Mouse (Mus musculus): ENCODE results near the gene Il20ra.
"Not testable (repeated sequence)": the region's sequence is repeated elsewhere in the genome, so short reads cannot be mapped to it uniquely, and the experiment has no call there.

Gene Il20ra

GRCm38 (mm10) chr10:19712421-19712836 lies at the start of gene Il20ra:
Gene Il20ra (plus strand): TSS chr10:19712570.
- DNase-seq (ENCODE audit: low read depth): no peak

DNA sequence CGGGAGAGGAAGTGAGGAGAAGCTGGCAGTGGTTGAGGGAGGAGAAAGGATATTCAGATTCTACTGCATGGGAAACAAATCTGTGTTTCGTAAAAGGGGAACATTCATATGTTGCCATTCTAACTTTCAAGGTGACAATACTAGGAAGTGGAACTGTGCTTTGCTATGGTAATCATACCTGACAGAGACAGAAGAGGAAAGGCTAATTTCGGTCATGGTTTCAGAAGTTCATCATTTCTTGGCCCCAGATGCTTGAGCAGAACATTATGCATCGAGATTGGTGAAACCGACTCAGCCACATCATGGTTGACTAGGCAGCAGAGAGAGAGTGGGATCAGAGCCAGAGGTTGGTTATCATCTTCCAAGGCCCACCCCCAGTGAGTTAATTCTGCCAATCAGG lies 43.4 kb upstream of the Il20ra start:
- DNase-seq (ENCODE audit: low read depth): no peak

- no peak for DNase-seq (ENCODE audit: low read depth)
Measured at GRCm38 (mm10) chr10:19672015-19672414, 40.4 kb upstream of the Il20ra start.

GRCm38 (mm10) chr10:19673146-19673545 lies 39.2 kb upstream of the Il20ra start:
- no peak for DNase-seq (ENCODE audit: low read depth)

DNA sequence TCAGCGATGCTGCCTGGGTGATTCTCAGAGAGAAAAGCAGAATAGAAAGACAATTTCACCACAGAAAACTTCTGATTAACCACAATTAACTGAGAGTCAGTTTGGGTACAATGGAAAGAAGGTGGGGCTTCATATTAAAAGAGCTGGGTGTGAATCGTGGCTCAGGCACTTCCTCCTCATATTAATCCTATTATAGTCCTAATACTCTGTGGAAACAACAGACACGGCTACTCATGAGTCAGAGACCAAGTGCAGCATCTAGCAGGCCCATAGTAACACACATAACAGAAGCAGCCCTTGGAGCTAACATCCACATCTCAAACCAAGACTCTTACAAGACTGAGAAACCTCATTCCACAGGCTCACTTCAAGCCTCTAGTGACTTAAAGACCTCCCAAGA lies 24.7 kb upstream of the Il20ra start:
- no peak for DNase-seq (ENCODE audit: low read depth)

DNA sequence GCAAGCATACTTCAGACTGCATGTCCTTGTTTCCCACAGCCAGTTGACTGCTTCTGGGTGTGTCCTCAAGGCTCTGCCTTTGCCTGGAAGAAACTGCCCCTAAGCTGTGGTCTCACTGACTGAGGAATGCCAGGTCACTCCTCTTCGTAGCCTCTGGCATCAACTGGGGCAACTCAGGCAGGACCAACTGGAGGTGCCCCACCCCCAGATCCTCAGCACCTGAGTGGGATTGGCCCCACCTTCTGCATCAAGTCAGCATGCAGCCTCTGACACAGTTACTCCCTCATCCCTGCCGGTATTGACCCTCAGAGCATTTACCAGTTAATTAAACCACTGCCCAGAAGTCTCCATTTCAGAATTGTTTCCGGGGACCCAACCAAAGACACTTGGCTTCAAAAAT lies 21.1 kb upstream of the Il20ra start:
- no peak for DNase-seq (ENCODE audit: low read depth)

DNA sequence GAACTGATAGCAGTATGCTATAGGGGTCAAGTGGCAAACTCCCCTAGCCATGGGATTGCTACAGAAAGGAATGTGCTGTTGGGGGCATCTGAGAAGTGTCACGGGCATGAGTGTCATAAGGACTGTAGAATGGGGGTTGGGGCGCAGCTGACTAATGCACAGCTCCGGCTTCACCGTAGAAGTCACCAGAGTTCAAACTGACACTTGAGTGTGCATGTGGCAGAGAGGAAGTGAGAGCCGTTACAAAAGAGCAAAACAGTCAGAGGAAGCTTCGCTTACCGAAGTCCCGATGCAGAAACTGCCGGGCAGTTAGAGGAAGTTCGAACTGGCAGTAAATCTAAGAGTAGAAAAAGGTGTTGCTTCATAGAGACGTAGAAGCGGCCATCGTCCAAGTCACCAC lies 20.6 kb upstream of the Il20ra start:
- no peak for DNase-seq (ENCODE audit: low read depth)

- no peak for DNase-seq (ENCODE audit: low read depth)
Measured at GRCm38 (mm10) chr10:19692332-19692731, 20.0 kb upstream of the Il20ra start.

DNA sequence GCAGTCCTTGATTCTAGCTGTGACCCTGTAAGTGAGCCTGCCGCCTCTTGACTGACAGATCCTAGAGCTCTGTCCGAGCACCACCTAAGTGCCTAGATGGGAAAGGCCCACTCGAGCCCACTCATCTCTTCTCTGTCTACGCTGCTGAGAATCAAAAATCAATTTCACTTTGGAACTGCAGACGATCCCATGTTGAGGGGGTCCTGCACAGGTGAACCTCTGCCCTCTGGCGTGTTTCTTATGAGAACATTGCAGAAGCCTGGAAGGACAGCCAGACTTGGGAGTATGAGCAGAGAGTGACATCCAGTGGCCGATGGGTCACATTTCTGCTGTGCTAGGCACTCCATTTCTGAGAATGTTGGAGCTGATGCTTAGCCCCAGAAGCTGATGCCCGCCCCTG lies 19.4 kb upstream of the Il20ra start:
- DNase-seq (ENCODE audit: low read depth): peak; percentile 29

- DNase-seq (ENCODE audit: low read depth): no peak
Measured at GRCm38 (mm10) chr10:19693629-19694028, 18.7 kb upstream of the Il20ra start.

DNA sequence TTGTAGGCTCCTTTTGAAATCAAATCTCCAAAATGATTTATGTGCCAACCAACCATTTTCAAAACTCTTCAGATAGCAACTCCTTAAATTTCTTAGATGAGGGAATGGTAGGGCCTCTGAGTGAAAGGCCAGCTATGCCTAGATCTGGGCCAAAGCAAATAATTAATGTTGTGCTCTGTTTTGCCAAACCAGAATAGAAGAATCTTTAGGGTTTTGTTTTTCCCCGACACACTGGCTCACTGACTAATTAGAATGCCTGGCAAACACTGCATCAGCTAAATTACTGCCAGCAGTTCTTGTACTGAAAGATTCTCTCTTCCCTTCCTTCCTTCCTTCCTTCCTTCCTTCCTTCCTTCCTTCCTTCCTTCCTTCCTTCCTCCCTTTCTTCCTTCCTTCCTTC lies 13.0 kb upstream of the Il20ra start:
- DNase-seq (ENCODE audit: low read depth): no peak

DNA sequence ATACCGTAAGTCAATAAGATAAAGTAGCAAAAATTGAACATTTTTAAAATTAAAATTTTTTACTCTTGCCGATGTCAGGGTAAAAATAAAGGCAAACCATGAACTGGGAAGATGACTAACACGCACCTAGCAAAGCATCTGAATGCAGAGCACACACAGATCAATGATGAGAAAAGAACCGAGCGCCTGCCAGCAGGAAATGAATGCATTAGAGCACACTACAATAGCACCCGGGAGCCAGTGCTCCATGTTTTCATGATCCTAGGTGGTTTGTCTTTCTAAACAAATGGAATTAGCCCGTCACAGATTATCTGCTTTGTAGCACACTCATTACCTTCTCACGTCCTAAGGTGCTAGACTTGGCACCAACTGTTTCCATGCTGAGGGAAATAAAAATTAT lies 7.9 kb upstream of the Il20ra start:
- no peak for DNase-seq (ENCODE audit: low read depth)

GRCm38 (mm10) chr10:19707768-19708167 lies 4.6 kb upstream of the Il20ra start:
- DNase-seq (ENCODE audit: low read depth): no peak

DNA sequence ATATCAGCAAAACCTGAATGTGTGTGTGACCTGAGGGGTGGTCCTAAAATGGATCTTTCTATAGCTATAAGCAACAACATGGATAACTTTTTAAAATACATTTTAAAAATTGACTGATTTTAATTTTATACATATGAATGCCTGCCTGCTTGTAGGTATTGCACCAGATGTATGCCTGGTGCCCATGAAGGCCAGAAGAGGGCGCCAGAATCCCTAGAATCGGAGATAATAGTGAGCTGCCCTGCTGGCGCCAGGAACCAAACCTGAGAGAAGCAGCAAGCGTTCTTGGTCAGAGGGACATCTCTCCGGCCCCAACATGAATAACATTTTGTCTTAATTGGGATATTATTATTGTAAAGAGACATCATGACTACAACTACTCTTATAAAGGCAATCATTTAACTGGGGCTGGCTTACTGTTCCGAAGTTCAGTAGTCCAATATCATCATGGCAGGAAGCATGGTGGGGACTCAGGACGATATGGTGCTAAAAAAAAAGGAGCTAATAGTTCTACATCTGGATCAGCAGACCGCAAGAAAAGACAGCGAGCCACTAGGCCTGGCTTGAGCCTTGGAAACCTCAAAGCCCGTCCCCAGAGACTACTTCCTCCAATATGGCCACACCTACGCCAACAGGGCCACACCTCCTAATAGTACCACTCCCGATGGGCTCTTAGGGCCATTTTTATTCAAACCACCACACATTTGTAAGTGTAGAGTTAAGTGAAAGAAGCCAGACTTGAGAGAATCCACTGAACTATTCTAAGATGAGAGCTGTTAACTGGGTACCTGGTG lies 3.9 kb upstream of the Il20ra start:
- DNase-seq (ENCODE audit: low read depth): peak; percentile 46

- DNase-seq (ENCODE audit: low read depth): no peak
Measured at GRCm38 (mm10) chr10:19711020-19711419, 1.4 kb upstream of the Il20ra start.

DNA sequence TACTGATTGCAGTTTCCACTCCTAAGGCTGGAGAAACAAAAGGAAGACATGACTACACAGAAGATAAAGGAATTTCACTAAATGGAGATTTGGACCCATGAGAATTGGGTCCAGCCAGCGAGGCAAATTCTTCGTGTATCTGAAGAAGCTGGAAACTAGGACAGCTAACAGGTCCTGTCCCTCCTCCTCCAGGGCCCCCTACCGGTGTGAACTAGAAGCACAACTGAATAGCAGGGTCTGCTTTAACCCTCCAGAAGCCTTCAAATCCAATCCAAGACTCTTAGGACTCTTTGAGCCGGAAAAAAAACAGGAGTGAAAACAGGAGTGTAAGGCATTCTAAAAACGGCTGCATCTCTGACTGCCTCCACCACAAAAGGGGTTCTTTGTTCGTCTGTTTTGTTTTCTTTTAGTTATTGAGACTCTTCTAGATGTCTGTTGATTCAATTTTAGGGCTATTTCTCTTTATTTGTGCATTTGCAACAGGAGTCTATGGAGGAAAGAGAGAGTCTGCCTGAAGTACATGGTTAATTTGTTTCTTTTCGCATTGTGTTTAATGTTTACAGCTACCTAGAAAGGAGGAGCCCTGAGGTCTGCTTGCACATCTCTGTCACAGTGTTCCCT lies 709 bp upstream of the Il20ra start:
- no peak for DNase-seq (ENCODE audit: low read depth)

GRCm38 (mm10) chr10:19718627-19719026 lies 6.3 kb downstream of the Il20ra start:
- no peak for DNase-seq (ENCODE audit: low read depth)

GRCm38 (mm10) chr10:19722320-19722719 lies 9.9 kb downstream of the Il20ra start:
- no peak for DNase-seq (ENCODE audit: low read depth)

GRCm38 (mm10) chr10:19724158-19724832 lies 11.9 kb downstream of the Il20ra start:
- DNase-seq (ENCODE audit: low read depth): peak; percentile 38

DNA sequence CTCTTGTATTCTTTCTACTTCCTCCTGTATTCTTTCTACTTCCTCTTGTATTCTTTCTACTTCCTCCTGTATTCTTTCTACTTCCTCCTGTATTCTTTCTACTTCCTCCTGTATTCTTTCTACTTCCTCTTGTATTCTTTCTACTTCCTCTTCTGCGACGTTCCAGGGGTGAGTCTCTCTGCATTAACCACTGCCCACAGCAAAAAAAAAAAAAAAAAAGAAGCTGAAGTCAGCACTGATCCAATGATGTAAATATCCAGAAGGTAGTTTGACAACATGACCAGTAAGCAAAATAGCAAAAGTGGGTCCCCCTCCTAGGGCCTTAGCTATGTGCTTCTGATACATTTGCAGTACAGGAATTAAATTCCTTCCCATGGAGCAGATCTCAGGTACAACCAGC lies 26.1 kb downstream of the Il20ra start:
- not testable (repeated sequence) for DNase-seq (ENCODE audit: low read depth)

DNA sequence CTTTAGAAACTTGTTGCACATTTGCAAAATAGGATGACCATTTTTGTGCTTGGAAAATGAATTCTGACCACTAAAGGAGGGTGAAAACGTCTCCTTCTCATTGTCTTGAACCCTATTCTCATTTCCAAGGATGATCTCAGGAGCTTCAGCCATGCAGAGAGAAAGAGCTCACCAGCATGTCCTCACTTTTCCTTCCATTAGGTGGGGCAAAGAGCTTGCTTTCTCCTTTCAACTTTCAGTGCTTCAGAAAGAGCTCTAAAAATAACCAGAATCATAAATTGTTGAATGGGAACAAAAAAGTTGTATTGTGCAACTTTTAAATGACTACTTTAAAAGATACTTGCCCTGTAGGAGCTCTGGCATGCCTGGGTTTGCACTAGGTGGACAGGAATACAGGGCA lies 33.3 kb downstream of the Il20ra start:
- DNase-seq (ENCODE audit: low read depth): no peak

- DNase-seq (ENCODE audit: low read depth): no peak
Measured at GRCm38 (mm10) chr10:19746156-19746555, 33.8 kb downstream of the Il20ra start.

- DNase-seq (ENCODE audit: low read depth): no peak
Measured at GRCm38 (mm10) chr10:19747661-19748060, 35.3 kb downstream of the Il20ra start.

Data from c-Kit-positive CD71-positive TER-119-negative erythroid progenitor cells, embryonic 14.5 days (primary cell).